ENCODE assay signal across 22 mouse cellular contexts in the genomic region with DNA sequence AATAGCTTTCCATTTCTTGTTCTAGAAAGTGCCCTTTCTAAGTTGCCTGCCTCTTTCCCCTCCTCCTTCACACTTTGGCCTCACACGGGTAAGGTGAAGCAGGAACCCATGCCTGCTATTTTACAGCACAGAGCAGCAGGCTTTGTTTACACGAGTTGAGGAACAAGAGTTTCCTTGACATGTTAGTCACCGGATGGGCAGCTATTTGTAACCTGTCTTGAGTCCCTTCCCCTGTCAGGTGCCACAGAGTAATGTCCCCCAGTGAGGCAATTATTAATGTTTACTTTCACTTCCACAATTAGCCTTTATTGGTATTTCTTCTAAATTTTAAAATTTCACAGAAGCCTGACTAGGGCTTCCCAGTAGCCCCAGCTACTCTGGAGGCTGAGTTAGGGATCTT.
DNase-seq lines count a peak whose midpoint lies in the region; ATAC-seq lines count a peak whose summit lies in the region.
"Had no signal": no experiment of that assay in that cellular context is flagged by ENCODE, and none has a peak within 500 bp of the region (broad histone marks: within the 10 kb centered on the region; RNA-seq: fewer than 3 reads in every experiment).

No protein-coding gene starts in this region.

- no peaks in the 10 kb centered on the region for H3K9me3 ChIP-seq in forebrain, embryonic 10.5 days
- H3K9me3 ChIP-seq: hindbrain, embryonic 10.5 days; midbrain, embryonic 12.5 days; stomach, embryonic 15.5 days had no signal

- H3K36me3 ChIP-seq in splenic B cell, adult 2 months (ENCODE audit: control insufficient read depth, insufficient read depth, low read length, poor library complexity, severe bottlenecking) = no peaks in the 10 kb centered on the region
- no peaks in the 10 kb centered on the region for H3K36me3 ChIP-seq in forebrain, embryonic 10.5 days (replicated peaks)
- H3K36me3 ChIP-seq: hindbrain, embryonic 10.5 days; midbrain, embryonic 12.5 days; stomach, embryonic 15.5 days had no signal

- DNase-seq in heart, adult 11 months = peak; percentile 35
- DNase-seq in heart, postnatal 25 days (ENCODE audit: low spot score) = no peak
- peak; percentile 66 for DNase-seq in induced T-regulatory cell, adult 2 months (ENCODE audit: low read depth)
- peak; percentile 27 for DNase-seq in splenic B cell, adult 2 months (ENCODE audit: low read depth, low spot score)
- no peak for DNase-seq in adrenal gland, postnatal 36 days
- no peak for DNase-seq in heart, postnatal 14 days
- DNase-seq in forebrain, embryonic 10.5 days (ENCODE audit: extremely low spot score, low spot score) = no peak
- DNase-seq: adrenal gland, adult 8-10 months; cerebellum, adult 9-11 months; forebrain, postnatal 0 days; heart, adult 18-20 months; kidney, adult 9 months; kidney, postnatal 25 days; left cerebral cortex, postnatal 4 days; liver; right cerebral cortex, postnatal 14 days; spleen, adult 18-20 months had no signal

- intact Hi-C loops in heart, postnatal 25 days (cut with DNase I) = no loop called here
- intact Hi-C loops in heart, postnatal 14 days (cut with DNase I) = no loop called here

- ATAC-seq in CD4-positive, CD25-positive, alpha-beta regulatory T cell, adult 4 months = peak; percentile 78
- ATAC-seq: forebrain, postnatal 0 days; hindbrain, postnatal 0 days had no signal

- H3K27me3 ChIP-seq in splenic B cell, adult 2 months (ENCODE audit: control insufficient read depth, insufficient read depth, low read length, poor library complexity, severe bottlenecking) = no peaks in the 10 kb centered on the region
- H3K27me3 ChIP-seq in forebrain, embryonic 10.5 days (ENCODE audit: poor library complexity, severe bottlenecking) = no peaks in the 10 kb centered on the region
- H3K27me3 ChIP-seq: stomach, embryonic 15.5 days had no signal

- no peak overlapping the region for H3K27ac ChIP-seq in forebrain, embryonic 10.5 days
- H3K27ac ChIP-seq: hindbrain, embryonic 10.5 days; hindbrain, postnatal 0 days; midbrain, embryonic 12.5 days; stomach, embryonic 15.5 days had no signal

- 79% methylated on average over 3 of the region's 3 CpGs for WGBS in forebrain, embryonic 10.5 days

- peaks cover 10% of the 10 kb centered on the region for H3K4me1 ChIP-seq in forebrain, embryonic 10.5 days
- H3K4me1 ChIP-seq: stomach, embryonic 15.5 days had no signal

- H3K4me3 ChIP-seq in forebrain, embryonic 10.5 days = no peak overlapping the region
- H3K4me3 ChIP-seq: hindbrain, embryonic 10.5 days; midbrain, embryonic 12.5 days; stomach, embryonic 15.5 days had no signal

Comparison
In these comparisons a context has a peak if more than half of its experiments do, and no peak if none do; other contexts are left out.
1. DNase-seq: peak in heart, adult 11 months (single experiment), induced T-regulatory cell, adult 2 months (single experiment) and splenic B cell, adult 2 months (single experiment); none in heart, postnatal 25 days (single experiment), adrenal gland, postnatal 36 days (0 of 2), heart, postnatal 14 days (0 of 2) and forebrain, embryonic 10.5 days (single experiment).